Mouse (Mus musculus) C2C12 (cell line): ENCODE data around the gene Slc48a1. TPM values are rescaled to one million over a fixed set of nuclear protein-coding genes. Genes with fewer than 3 reads are reported as not detected.

Experiments used
- H3K27me3 ChIP-seq: one replicate; pipeline ENCODE4 v1.6.1; 2011; ENCODE audit not compliant: control insufficient read depth, insufficient read depth, insufficient read length
- H3K36me3 ChIP-seq: one replicate; pipeline ENCODE4 v1.6.1; 2011; ENCODE audit not compliant: control insufficient read depth, insufficient read depth
- H3K4me3 ChIP-seq: one replicate; pipeline ENCODE4 v1.5.1; 2011; ENCODE audit warnings: mild to moderate bottlenecking, control low read depth; ENCODE audit not compliant: poor library complexity, insufficient read depth, severe bottlenecking
- H3K79me2 ChIP-seq: one replicate; pipeline ENCODE4 v1.6.1; 2011; ENCODE audit not compliant: control insufficient read depth, insufficient read depth
- H3K79me3 ChIP-seq: one replicate; pipeline ENCODE4 v1.6.1; 2011; ENCODE audit warnings: low read depth, control low read depth
- H3ac ChIP-seq: one replicate; pipeline ENCODE3; 2011; ENCODE audit warnings: low read depth; ENCODE audit not compliant: control insufficient read depth, insufficient read length
- CEBPB ChIP-seq: IDR thresholded peaks from one replicate; pipeline ENCODE4 v1.6.1; 2011; ENCODE audit warnings: low read depth, mild to moderate bottlenecking, control low read depth, moderate library complexity
- CTCF ChIP-seq: IDR thresholded peaks from one replicate; pipeline ENCODE4 v1.5.1; 2011; ENCODE audit not compliant: control insufficient read depth, insufficient read depth, insufficient read length
- FOSL1 ChIP-seq: IDR thresholded peaks from one replicate; pipeline ENCODE4 v1.8.0; 2011; ENCODE audit warnings: mild to moderate bottlenecking, low read length; ENCODE audit not compliant: poor library complexity, insufficient read depth, severe bottlenecking
- MAX ChIP-seq: IDR thresholded peaks from one replicate; pipeline ENCODE4 v1.6.1; 2011; ENCODE audit warnings: mild to moderate bottlenecking, control low read depth
- MYOD1 ChIP-seq: IDR thresholded peaks from one replicate; pipeline ENCODE4 v1.6.1; 2011; ENCODE audit warnings: low read depth; ENCODE audit not compliant: control insufficient read depth, insufficient read length
- MYOG ChIP-seq: IDR thresholded peaks from one replicate; pipeline ENCODE4 v1.6.1; 2011; ENCODE audit not compliant: control insufficient read depth, insufficient read length; ENCODE audit errors: extremely low read depth
- USF1 ChIP-seq: IDR thresholded peaks from one replicate; pipeline ENCODE4 v1.6.1; 2011; ENCODE audit warnings: low read depth, mild to moderate bottlenecking, control low read depth, moderate library complexity
- long read RNA-seq, 2 experiments: library from polyadenylated mRNA; unstranded; transcript quantifications; one replicate each; pipeline ENCODE4 v2.0.0; 2019 to 2020
- polyA plus RNA-seq: library from polyadenylated mRNA; unstranded; fragments of >200 nt; fragmentation: generic; extraction: Trizol; gene quantifications from one replicate; pipeline ENCODE4 v1.2.1, GENCODE M21; 2012; ENCODE audit warnings: missing spikeins

The Slc48a1 gene
- polyA plus RNA-seq: 148 TPM
- long read RNA-seq, experiment 1, transcript Slc48a1-201 (3 exons, 2,536 nt): major isoform, 280 of 304 reads
- long read RNA-seq, experiment 1, partial matches to known transcripts: 17 of 304 reads
- long read RNA-seq, experiment 1, other reads (novel, unspliced or antisense): 6 of 304 reads
- long read RNA-seq, experiment 2, transcript Slc48a1-201 (3 exons, 2,536 nt): major isoform, 2,018 of 2,062 reads
- long read RNA-seq, experiment 2, partial matches to known transcripts: 14 of 2,062 reads
- long read RNA-seq, experiment 2, other reads (novel, unspliced or antisense): 30 of 2,062 reads

GRCm38 (mm10) chr15:97778311-97779098 lies at the start of gene Slc48a1:
Gene Slc48a1 (plus strand): TSS chr15:97778520.
- TF ChIP-seq MYOD1: no peak
- TF ChIP-seq FOSL1: no peak
- no peak for TF ChIP-seq MAX
- TF ChIP-seq MYOG: no peak
- Histone ChIP-seq H3K79me2 (no peaks in the 10 kb centered on the region), H3ac (no peak within 1 kb of the TSS), H3K36me3 (no peaks in the 10 kb centered on the region), H3K27me3 (no peaks in the 10 kb centered on the region), H3K4me3 (no peak within 1 kb of the TSS), H3K79me3 (no peaks in the 10 kb centered on the region)

GRCm38 (mm10) chr15:97728804-97729203 lies 49.5 kb upstream of the Slc48a1 start:
- Histone ChIP-seq H3ac (no peak overlapping the region), H3K36me3 (no peaks in the 10 kb centered on the region), H3K79me3 (no peaks in the 10 kb centered on the region), H3K4me3 (no peak overlapping the region), H3K79me2 (no peaks in the 10 kb centered on the region), H3K27me3 (peaks cover 3% of the 10 kb centered on the region)
- TF ChIP-seq MAX: no peak
- no peak for TF ChIP-seq MYOG
- no peak for TF ChIP-seq USF1

- Histone ChIP-seq H3K27me3 (peaks cover 3% of the 10 kb centered on the region), H3K79me3 (no peaks in the 10 kb centered on the region), H3K4me3 (no peak overlapping the region), H3K36me3 (no peaks in the 10 kb centered on the region), H3K79me2 (no peaks in the 10 kb centered on the region), H3ac (no peak overlapping the region)
- no peak for TF ChIP-seq CTCF
- TF ChIP-seq MAX: no peak
- TF ChIP-seq FOSL1: no peak
- no peak for TF ChIP-seq USF1
- TF ChIP-seq MYOD1: no peak
- no peak for TF ChIP-seq CEBPB
- no peak for TF ChIP-seq MYOG
These were observed 48.0 kb upstream of the Slc48a1 start for GRCm38 (mm10) chr15:97730365-97730764.

- H3ac ChIP-seq: no peak within 1 kb of the TSS
- H3K27me3 ChIP-seq: peaks cover 3% of the 10 kb centered on the region
- no peaks in the 10 kb centered on the region for H3K79me2 ChIP-seq
- H3K36me3 ChIP-seq: no peaks in the 10 kb centered on the region
- H3K4me3 ChIP-seq: no peak within 1 kb of the TSS
- H3K79me3 ChIP-seq: no peaks in the 10 kb centered on the region
- TF ChIP-seq MAX (no peak), USF1 (no peak), FOSL1 (no peak), CEBPB (no peak), MYOD1 (no peak), CTCF (no peak), MYOG (no peak)
These were observed 47.2 kb upstream of the Slc48a1 start, which contains the start of gene Endou for GRCm38 (mm10) chr15:97731111-97731510. Gene Endou (minus strand): TSS chr15:97731339.

- no peak overlapping the region for H3ac ChIP-seq
- no peaks in the 10 kb centered on the region for H3K79me2 ChIP-seq
- H3K27me3 ChIP-seq: peaks cover 3% of the 10 kb centered on the region
- H3K4me3 ChIP-seq: no peak overlapping the region
- no peak for TF ChIP-seq MAX
- no peak for TF ChIP-seq CTCF
- no peak for TF ChIP-seq MYOD1
- TF ChIP-seq MYOG: no peak
- TF ChIP-seq FOSL1: no peak
- no peak for TF ChIP-seq CEBPB
- TF ChIP-seq USF1: no peak
- no peaks in the 10 kb centered on the region for H3K36me3 ChIP-seq
- H3K79me3 ChIP-seq: no peaks in the 10 kb centered on the region
These were observed 46.3 kb upstream of the Slc48a1 start for GRCm38 (mm10) chr15:97731988-97732387.
